Mouse (Mus musculus): ENCODE measurements at regions not wholly inside any gene's neighbourhood (a gene's known extent, or its start where the extent isn't known, plus 50 kb on each side); places are given as distances from the start of the nearest gene placed in this dataset.
A peak's percentile ranks its signal among the peaks of the same experiment; 100 is the strongest.

GRCm38 (mm10) chr12:13698834-13699233 lies 429.9 kb downstream of the Nbas start:
- peak in 1 of 2 experiments; percentile 16 for DNase-seq (ENCODE audit: extremely low spot score in 1 of 2, low spot score in 1 of 2)

GRCm38 (mm10) chr12:13691394-13692165 lies 422.6 kb downstream of the Nbas start:
- no peak for DNase-seq (ENCODE audit: extremely low spot score in 1 of 2, low spot score in 1 of 2)

- DNase-seq (ENCODE audit: extremely low spot score in 1 of 2, low spot score in 1 of 2), result no peak
These were observed 408.3 kb downstream of the Nbas start for GRCm38 (mm10) chr12:13677266-13677665.

- DNase-seq (ENCODE audit: extremely low spot score in 1 of 2, low spot score in 1 of 2), result no peak
These were observed 400.5 kb downstream of the Nbas start for GRCm38 (mm10) chr12:13669453-13669852.

- DNase-seq (ENCODE audit: extremely low spot score in 1 of 2, low spot score in 1 of 2), result no peak
These were observed 399.6 kb downstream of the Nbas start for GRCm38 (mm10) chr12:13668485-13669022.

- no peak for DNase-seq (ENCODE audit: extremely low spot score in 1 of 2, low spot score in 1 of 2)
These were observed 370.4 kb downstream of the Nbas start for GRCm38 (mm10) chr12:13639336-13639735.

Data from frontal cortex, adult 2 months (tissue).